Mouse (Mus musculus) olfactory bulb, adult 2 months (tissue): ENCODE results near the gene Lama2. TPM values are rescaled to one million over a fixed set of nuclear protein-coding genes. Genes with fewer than 3 reads are reported as not detected.

ENCODE experiments used
- H3K27ac ChIP-seq: fragments of 200-500 bp; 2 replicates; pipeline ENCODE4 v1.5.1; 2012; ENCODE audit warnings: low read depth, low read length; ENCODE audit not compliant: insufficient read depth
- H3K4me1 ChIP-seq: fragments of 200-500 bp; 2 replicates; pipeline ENCODE4 v1.6.1; 2012; ENCODE audit warnings: low read length; ENCODE audit not compliant: control insufficient read depth, insufficient read depth
- H3K4me3 ChIP-seq: fragments of 200-500 bp; 2 replicates; pipeline ENCODE4 v1.5.1; 2012; ENCODE audit warnings: mild to moderate bottlenecking, low read depth, low read length, moderate library complexity; ENCODE audit not compliant: insufficient read depth
- CTCF ChIP-seq: fragments of 200-500 bp; IDR thresholded peaks from 2 replicates; pipeline ENCODE4 v1.5.1; 2012; ENCODE audit warnings: low read depth, mild to moderate bottlenecking, low read length, moderate library complexity; ENCODE audit not compliant: insufficient read depth
- POLR2A ChIP-seq: fragments of 200-500 bp; IDR thresholded peaks from 2 replicates; pipeline ENCODE4 v1.6.1; 2012; ENCODE audit warnings: mild to moderate bottlenecking, low read depth, low read length, moderate library complexity; ENCODE audit not compliant: insufficient read depth
- WGBS: fragments of 180-500 bp; shearing (Covaris S2); methylation state at CpG from one replicate; pipeline ENCODE4 v1.1.7; 2018; 5-methylcytosine and 5-hydroxymethylcytosine counted together
- polyA plus RNA-seq: library from polyadenylated mRNA; stranded (reverse); fragments of >200 nt; gene quantifications from 2 replicates; pipeline ENCODE4 v1.2.4, GENCODE M21; 2012; ENCODE audit warnings: low replicate concordance; ENCODE audit not compliant: missing spikeins, insufficient read depth, insufficient read length

Lama2 gene
- polyA plus RNA-seq, 1 experiment: not detected

DNA sequence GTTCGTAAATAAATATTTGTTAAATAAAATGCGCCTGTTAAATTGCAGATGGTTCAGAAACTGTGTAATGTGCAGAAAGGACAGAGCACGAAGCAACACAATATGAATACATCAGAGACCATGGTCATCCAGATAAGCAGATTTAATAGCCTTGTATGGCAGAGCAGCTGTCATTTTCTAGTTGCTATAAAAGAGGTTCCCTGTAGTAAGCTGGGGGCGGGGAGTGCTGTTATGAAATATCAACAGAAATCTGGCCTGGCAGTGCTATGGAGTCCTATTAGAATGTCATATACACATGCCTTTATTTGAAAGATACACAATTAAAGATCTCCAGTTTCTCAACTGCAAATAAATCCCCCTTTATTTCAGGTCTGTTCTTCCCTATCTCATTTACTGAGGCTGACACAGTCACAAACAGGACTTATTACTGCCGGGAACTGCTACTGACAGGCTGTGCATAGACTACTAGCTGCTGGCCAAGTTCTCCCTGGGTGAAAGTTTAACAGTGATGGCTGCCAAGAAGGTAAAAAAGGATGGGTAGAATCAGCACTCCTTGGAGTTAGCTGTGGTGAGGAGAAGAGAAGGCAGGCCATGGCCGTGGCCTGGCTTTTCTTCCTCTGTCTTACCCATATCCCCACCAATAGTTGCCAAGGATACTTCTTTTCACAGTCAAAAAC lies 396.8 kb downstream of the Lama2 start:
- H3K4me3 ChIP-seq: no peak overlapping the region
- no peaks in the 10 kb centered on the region for H3K4me1 ChIP-seq
- TF ChIP-seq POLR2A (no peak), CTCF (no peak)
- WGBS: 80% methylated on average over 6 of the region's 6 CpGs
- no peak overlapping the region for H3K27ac ChIP-seq

DNA sequence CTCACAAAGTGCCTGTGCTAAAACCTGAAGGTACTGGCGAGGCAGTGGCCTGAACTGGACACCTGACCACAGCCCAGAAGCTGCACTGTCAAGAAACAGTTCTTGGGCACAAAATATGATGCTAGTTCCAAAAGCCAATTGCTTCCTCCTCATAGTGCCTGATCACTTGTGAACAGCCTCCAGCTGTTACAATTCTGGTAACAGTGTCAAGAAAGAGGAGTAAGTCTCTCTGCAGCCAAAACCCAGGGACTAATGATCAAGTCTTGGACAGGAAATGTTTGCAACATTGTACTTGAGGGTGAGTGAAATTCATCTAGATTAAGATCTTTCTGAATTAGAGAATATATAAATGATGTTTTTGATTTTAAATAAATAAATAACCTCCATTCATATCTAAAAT lies 399.9 kb downstream of the Lama2 start:
- no peak overlapping the region for H3K27ac ChIP-seq
- H3K4me3 ChIP-seq: no peak overlapping the region
- H3K4me1 ChIP-seq: no peaks in the 10 kb centered on the region
- WGBS: 87% methylated on average over 1 of the region's 1 CpGs
- TF ChIP-seq POLR2A: no peak
- no peak for TF ChIP-seq CTCF

DNA sequence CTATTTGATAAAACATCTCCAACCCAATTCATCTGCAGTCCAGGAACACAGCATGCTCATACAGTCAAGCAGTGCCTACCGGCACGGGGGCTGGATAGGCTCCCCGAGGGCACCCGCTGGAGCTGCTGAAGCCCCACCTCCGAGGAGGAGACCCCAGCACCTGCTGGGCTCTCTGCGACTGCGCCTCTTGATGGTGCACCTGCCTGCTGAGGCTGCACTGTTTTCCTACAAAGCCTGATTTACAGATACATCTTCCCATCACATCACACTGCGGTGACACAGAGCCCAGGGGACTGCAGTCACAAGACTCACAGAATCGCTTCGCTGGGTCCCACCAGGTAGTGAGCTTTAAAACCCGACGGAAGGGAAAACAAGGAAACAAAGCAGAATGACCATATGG lies 412.2 kb downstream of the Lama2 start:
- TF ChIP-seq CTCF: no peak
- no peak for TF ChIP-seq POLR2A

DNA sequence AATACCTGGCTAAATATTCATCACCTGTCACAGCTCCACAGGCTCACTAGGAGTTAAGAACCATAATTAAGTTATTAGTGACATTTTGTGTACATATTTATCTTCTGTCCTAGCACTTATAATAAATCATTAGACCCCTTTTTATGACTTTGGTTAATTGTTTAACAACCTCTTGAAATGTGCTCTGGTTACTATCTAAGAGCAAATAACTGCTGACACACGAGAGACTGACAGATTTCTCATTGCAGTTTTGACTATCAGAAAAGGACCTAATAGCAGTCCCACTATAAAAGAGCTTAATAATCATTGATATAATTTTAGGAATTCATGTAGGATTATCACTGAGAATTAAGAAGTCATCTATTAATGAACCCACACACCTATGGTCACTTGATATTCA lies 421.1 kb downstream of the Lama2 start:
- H3K27ac ChIP-seq: no peak overlapping the region
- 86% methylated on average over 1 of the region's 1 CpGs for WGBS
- no peak for TF ChIP-seq POLR2A
- TF ChIP-seq CTCF: no peak

More for the DNA sequence above, 412.2 kb downstream of the Lama2 start:
- WGBS: 34% methylated on average over 12 of the region's 12 CpGs
- Histone ChIP-seq H3K4me3 (no peak overlapping the region), H3K4me1 (no peaks in the 10 kb centered on the region), H3K27ac (no peak overlapping the region)

DNA sequence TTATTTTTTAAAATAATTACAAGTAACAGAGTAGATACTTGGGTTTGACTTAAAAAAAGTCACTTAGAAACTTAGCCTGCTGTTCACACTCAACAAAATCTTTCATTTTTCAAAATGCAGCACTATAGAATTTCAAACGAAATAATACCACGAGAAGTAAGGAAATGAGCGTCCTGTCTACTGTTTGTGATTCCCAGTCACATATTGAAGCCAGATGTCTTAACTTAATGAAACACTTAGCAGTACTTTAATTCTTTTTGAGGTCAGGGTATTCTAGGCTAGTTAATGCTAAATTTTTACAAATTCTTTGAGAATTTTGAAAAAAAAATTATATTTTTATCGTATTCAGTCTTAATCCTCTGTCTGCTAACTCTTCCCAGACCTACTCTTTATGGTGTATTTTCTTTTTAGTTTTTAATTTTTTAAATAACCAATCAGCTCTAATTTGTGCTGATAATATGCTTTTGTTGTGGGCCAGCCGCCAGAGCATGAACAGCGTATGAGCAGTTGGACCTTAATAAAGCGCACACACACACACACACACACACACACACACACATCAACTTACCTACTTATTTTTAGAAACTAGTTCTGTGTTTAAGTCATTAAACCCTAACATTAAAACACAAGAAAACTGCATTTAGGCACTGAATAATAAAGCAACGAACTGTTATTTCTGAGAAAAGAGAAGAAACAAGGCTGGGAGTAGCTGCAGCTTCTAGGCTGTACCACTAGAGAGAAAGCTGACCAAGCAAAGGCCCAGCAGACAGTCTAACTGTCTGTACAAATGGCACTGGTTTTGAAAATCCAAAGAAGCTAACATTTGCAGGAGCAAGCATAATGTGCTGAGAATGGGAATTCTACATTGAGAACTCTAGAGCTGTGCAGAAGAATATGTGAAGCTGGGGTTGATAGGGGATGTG lies 425.3 kb downstream of the Lama2 start:
- no peak overlapping the region for H3K4me3 ChIP-seq
- WGBS: 81% methylated on average over 8 of the region's 8 CpGs
- H3K27ac ChIP-seq: no peak overlapping the region
- no peaks in the 10 kb centered on the region for H3K4me1 ChIP-seq
- TF ChIP-seq CTCF (no peak), POLR2A (no peak)

More for the DNA sequence above, 421.1 kb downstream of the Lama2 start:
- Histone ChIP-seq H3K4me3 (no peak overlapping the region), H3K4me1 (no peaks in the 10 kb centered on the region)

DNA sequence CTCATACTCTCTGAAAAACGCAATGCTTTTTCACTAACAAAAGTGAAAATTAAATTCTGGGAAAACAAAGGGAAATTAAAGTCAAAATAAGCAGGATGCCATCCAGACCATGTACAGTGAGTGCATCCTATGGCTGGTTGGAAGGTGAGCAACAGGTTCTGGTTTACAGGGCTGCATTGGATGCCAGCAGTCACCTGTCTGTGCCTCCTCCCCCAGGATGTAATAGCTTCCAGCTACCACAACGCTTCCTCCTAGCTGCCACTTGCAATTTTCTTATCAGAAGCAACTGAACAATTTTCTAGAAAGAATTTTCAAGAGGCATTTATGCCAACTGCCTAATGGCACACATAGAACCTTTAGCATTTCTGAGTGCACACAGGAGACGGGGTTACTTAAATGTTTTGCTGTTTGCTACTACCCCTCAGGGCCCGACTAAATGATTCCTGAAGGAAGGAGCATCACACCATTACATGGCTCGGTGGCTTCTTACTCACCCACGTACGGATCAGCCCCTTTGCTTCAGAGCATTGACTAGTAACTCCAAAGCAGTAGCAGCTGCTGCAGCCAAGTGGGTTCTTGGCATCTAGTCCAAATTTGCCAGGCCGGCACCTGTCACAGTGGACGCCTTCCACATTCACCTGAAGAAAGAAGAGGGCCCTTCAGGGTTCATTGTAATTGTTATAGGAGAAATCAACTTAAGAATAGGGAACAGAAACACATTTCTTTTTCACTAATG lies 430.8 kb downstream of the Lama2 start:
- 66% methylated on average over 9 of the region's 9 CpGs for WGBS
- no peak for TF ChIP-seq POLR2A
- no peak for TF ChIP-seq CTCF
- H3K4me1 ChIP-seq: no peaks in the 10 kb centered on the region
- no peak overlapping the region for H3K4me3 ChIP-seq
- H3K27ac ChIP-seq: no peak overlapping the region

DNA sequence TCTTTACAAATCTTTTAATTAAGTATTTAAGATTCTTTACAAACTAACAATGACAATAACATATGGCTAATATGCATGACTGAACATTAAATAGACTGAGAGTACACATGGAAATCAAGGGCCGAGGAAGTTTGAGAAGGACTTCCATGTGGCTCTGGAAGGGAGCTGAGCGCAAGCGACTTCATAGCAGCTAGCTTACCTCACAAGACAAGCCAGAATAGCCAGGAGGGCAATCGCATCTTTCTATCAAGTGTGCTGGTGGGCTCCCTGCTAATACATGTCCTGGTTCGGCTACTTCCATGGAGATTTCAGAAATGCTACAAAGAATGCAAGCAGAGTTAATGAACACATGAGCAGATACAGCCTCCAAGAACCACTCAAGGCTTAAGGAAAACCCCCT lies 435.4 kb downstream of the Lama2 start:
- WGBS: 77% methylated on average over 5 of the region's 5 CpGs
- Histone ChIP-seq H3K4me3 (no peak overlapping the region), H3K27ac (no peak overlapping the region), H3K4me1 (no peaks in the 10 kb centered on the region)
- TF ChIP-seq POLR2A (no peak), CTCF (no peak)

DNA sequence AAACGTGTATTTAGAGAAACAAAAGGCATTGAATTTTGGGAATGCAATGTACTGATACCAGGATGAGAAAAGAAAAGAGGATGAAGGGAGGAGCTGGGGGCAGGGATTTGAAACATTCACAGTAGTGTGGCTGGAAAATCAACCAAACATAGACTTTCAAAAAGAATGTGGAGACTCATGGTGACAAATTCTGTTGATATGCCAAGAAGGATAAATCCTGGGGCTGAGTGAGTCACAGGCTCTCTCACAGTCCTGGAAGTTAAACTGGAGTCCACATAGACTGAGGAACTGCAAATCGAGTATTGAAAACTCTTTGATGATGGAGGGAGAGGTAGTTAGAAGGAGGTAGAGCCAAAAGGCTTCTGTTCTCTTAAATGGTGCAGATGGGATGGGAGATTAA lies 445.3 kb downstream of the Lama2 start:
- WGBS: 68% methylated on average over 2 of the region's 2 CpGs
- no peak overlapping the region for H3K4me3 ChIP-seq

More for the DNA sequence above, 445.3 kb downstream of the Lama2 start:
- no peak overlapping the region for H3K27ac ChIP-seq
- no peaks in the 10 kb centered on the region for H3K4me1 ChIP-seq
- TF ChIP-seq CTCF: no peak
- TF ChIP-seq POLR2A: no peak
